Mouse (Mus musculus) erythroblast, embryonic 14.5 days (primary cell): ENCODE data around the gene Agfg2.

ENCODE experiments used
- GATA1 ChIP-seq: IDR thresholded peaks from 2 replicates; pipeline ENCODE4 v1.6.1; 2012; ENCODE audit warnings: low read length, inconsistent platforms, mixed read lengths
- TAL1 ChIP-seq: IDR thresholded peaks from 3 replicates; pipeline ENCODE4 v1.6.1; 2012; ENCODE audit warnings: low read length, inconsistent platforms, mixed read lengths

DNA sequence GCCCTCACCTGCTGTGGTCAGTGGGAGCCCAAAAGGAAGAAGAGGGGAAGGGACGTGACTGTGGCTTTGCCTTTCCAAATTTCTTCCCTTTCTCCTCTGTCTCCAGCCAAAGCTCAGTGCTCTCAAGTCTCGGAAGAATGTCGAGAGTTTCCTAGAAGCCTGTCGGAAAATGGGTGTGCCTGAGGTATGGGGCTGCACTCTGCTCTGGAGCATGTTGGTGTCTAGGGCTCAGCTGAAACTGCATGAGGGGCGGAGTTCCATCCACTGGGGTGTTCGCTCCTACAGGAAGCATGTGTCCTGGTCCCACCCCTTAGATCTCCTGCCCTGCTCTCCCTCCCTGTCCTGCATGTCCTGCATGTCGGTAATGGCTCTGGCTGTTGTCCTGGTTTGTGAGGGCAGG is 45.1 kb downstream of the Agfg2 start:
- TF ChIP-seq GATA1 (no peak), TAL1 (no peak)
